Mouse (Mus musculus) natural killer cell, adult 2 months (primary cell): ENCODE data around the gene Mospd3.

ENCODE experiments used
- DNase-seq, 2 experiments: peaks; one replicate each; pipeline ENCODE4 v3.0.0; 2022; ENCODE audit warnings: low spot score in 2 of 2

Gene Mospd3

DNA sequence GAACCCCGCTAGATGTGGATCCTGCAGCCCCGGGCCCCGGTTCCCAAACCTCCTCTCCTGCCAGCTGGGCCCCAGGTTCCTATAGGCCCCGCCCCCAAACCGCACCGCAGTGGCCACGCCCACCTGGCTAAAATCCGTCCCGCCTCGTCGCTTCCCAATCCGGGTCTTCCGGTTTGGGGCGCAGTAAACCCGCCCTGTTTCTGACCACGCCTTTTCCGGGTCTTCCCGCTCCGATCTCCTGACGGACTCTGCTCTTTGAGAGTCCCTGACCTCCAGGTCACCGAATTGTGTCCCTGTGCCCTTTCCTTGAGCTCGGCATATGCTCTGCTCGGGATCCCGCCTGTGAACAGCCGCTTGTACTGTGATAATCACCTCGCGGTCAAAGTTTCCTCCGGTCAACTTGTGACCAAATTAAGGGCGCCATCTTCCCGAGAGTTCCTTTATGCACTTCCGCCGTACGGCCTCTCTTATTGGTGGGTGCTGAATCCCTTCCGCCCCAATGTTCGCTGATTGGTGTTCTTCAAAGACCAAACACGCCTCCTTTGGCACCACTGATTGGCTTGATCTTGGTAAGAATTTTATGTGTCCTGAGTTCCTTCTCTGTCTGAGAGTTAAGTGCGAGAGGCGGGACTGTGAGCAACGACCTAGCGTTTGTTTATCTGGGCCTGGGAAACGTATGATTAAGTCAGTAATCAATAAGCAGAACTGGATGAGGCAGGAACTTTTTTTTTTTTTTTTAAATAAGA, at the start of gene Mospd3:
TSS of gene Mospd3 (minus strand) at position 440 of the 746 bp plus-strand sequence.
- peak; percentile 96 for DNase-seq

GRCm38 (mm10) chr5:137649669-137650571, 49.1 kb upstream of the Mospd3 start:
- DNase-seq = no peak

- no peak for DNase-seq
These were observed 48.4 kb upstream of the Mospd3 start for GRCm38 (mm10) chr5:137649251-137649650.

DNA sequence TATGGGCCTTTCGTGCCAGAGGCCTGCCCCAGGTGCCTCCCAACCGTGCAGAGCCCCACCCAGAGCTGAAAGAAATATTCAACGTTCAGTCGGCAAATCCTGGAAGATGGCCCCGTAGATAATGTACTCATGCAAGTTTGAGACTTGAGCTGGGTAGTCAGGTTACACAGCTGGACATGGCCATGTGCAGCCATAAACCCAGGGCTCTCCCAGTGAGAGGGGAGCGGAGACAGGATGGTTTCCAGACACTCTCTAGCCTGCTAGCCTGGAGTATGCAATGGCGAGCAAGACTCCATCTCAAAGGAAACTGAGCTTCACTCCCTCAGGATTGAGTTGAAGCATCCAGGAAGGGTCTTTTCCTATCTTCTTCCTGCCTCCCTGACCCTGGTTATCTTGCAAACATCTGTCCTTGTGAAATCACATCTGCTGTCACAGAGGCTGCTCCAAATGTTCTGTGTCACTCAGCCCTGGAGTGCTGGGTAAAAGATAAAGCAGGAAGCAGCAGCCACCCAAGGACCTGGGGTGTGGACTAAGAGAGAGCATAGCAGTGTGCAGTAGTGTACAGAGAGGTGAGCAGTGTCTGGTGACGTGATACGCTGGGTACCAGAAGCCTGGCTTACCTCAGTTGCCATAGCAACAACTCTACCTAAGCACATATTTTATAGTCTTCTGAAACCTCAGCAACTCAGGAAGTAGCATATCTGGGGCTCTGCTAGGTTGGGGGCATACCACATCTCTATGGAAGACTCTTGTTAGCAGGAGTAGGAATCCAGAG, 47.2 kb upstream of the Mospd3 start:
- no peak for DNase-seq

DNA sequence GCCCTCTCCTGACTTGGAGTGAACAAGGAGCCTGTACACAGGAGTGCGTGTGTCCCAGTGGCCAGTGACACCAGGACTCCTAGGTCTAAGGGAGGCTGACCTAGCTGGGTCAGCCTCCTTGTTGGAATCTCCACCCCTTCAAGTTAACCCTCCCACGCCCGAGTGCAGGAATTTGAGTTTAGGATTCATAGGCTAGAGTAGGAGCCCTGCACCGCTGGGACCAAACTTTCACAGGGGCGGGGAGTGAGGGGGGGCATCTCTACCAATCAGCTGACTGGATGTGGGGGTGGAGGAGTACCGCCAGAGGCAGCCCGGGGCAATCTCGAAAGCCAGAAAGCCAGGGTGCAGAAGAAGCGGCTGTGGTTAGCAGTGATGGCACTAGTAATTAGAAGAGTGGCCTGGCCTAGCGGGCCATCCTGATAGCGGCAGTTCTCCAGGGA, 44.8 kb upstream of the Mospd3 start, which contains the start of gene Irs3:
TSS of gene Irs3 (minus strand) at position 63 of the 440 bp plus-strand sequence.
- no peak for DNase-seq

GRCm38 (mm10) chr5:137645091-137645651, 44.3 kb upstream of the Mospd3 start:
- DNase-seq = peak; percentile 24 to 58

GRCm38 (mm10) chr5:137644484-137644883, 43.6 kb upstream of the Mospd3 start:
- DNase-seq = no peak

DNA sequence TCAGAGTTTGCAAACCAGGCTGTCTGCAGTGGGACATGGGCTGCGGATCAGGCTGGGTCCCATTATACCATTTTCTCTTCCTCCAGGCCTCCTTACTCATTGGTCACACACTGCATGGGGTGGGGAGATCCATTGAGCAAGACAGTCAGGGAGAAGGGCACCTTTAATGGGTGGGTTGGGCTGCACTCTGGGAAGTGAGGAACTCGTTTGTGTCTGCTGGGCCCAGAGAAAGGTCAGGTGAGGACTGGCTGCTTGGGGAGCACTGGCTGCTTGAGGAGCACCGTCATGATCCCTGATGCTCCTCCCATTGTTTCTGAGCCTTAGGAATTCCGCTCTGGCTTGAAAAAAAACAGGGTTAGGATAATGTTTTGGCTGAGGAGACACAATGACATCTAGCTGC, 42.0 kb upstream of the Mospd3 start:
- no peak for DNase-seq

DNA sequence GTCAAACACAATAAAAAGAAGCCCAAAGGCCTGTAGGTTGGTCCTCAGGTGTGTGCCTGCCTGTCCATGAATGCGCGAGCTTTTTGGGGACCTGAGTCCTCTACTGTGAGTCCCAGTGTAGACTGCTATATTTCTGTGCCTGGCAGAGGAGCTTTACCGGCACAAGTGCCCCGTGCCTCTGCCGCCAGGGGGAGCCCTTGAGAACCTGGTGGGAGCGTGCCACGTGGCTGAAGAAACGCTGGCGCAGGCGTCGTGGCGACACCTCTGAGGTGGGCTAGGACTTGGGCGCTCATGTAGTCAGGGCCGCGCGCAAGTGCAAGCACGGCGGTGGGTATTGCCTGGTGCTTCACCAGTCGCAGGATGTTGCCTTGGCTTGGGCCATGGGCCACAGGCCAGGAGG, 40.2 kb upstream of the Mospd3 start, which contains the start of gene Sap25:
TSS of gene Sap25 (plus strand) at position 281 of the 400 bp plus-strand sequence.
- peak; percentile 18 to 29 for DNase-seq

DNA sequence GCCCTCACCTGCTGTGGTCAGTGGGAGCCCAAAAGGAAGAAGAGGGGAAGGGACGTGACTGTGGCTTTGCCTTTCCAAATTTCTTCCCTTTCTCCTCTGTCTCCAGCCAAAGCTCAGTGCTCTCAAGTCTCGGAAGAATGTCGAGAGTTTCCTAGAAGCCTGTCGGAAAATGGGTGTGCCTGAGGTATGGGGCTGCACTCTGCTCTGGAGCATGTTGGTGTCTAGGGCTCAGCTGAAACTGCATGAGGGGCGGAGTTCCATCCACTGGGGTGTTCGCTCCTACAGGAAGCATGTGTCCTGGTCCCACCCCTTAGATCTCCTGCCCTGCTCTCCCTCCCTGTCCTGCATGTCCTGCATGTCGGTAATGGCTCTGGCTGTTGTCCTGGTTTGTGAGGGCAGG, 38.6 kb upstream of the Mospd3 start:
- no peak for DNase-seq

DNA sequence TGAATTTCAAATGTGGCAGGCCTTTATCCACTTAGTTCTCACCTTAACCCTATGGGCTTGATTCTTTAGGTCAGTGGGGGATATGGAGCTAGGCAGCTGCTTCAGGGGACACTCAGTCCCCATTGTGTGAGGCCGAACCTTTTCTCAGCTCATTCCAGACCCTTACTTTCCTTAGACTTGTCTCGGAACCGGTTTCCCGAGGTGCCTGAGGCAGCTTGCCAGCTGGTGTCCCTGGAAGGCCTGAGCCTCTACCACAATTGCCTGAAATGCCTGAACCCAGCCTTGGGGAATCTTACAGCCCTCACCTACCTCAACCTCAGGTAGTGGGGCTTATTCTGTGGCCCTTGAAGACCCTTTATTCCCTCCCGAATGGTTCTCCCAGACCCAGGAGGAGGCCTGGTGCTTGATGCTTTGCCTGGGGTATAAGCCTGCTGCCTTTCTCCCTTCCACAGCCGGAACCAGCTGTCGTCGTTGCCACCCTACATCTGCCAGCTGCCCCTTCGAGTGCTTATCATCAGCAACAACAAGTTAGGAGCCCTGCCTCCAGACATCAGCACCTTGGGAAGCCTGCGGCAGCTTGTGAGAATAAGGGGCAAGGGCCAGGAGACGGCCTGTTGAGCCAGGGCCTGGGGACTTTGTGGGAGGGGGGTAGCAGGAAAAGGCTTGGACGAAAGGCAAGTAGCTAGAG, 32.7 kb upstream of the Mospd3 start:
- no peak for DNase-seq

GRCm38 (mm10) chr5:137631591-137631990, 30.7 kb upstream of the Mospd3 start:
- DNase-seq = peak; percentile 61 to 78

DNA sequence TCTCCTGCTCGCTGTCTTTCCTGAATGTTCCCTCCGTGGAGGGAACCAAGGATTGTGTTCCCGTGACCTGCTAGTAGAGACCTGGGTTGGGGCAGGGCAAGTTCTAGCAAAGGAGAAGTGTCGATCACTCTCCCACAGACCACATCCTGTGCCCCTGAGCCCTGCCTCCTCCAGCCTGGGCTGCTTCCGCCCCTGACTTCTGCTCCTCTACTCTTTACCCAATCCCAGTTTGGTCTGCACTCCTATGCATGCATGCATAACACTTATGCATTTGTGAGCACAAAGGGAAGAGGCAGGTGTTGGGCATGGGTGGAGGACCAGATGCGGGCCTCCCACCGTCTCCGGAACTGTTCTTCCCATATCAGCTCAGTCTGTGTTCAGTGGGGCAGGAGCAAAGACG, 30.3 kb upstream of the Mospd3 start:
- DNase-seq = peak; percentile 81 to 82

DNA sequence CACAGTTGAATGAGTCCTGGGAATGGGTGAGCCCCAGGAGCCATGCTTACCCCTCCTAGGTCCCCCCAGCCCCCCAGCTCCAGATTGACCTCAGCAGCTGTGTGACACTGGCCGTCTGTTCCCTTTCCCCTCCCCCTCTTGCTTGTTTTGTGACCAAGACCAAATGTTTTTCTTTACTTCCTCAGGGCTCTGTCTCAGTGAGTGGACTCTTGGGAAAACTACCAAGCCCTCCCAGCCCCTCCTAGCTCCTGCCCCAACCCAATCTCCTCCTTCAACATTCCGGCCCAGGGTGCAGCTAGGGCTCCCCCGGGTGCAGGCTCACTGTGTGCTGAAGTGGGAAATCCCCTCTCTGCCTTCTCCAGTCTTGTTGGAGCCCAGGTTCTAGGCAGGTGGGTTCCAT, 29.7 kb upstream of the Mospd3 start:
- peak; percentile 15 to 18 for DNase-seq

- peak; percentile 23 to 28 for DNase-seq
These were observed 29.2 kb upstream of the Mospd3 start for GRCm38 (mm10) chr5:137629906-137630545.

GRCm38 (mm10) chr5:137629306-137629721, 28.5 kb upstream of the Mospd3 start:
- no peak for DNase-seq

DNA sequence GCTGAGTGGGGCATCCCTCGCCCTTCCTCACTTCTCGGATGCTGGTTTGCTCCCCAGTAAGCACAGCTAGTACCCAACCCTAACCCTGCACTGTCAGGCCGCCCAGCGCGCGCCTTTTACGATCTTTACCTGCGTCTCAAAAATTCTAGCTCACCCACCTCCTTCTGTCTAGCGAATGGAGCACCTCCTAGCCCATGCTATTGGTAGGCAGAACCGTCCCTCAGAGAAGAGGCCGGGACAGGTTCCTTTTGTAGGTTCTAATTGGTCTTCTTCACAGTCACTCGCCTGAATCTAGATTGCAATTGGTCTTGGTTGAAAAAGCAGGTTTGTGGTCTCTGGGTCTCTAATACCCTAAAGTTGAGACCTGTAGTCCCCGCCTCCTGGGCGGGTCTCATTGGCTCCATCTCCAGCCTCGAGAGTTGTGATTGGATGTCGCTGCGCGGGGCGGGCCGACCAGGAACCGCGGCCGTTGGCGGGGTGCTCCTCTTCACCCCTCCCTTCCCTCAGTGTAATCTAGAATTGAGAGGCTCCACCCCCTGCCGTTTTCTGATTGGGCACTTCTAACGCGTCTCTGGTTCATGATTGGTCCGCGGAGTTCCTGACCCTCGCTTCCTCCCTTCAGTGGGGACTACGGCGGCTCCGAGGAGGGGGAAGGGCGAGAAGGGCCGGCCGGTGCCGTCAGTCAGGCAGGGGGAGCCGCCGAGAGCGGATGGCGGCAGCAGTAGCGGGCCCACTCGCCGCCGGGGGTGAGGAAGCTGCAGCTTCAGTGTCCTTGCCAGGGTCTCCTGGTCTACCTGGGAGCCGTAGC, 27.8 kb upstream of the Mospd3 start, which contains the start of the genes Fbxo24, Lrch4 and Gm20605:
TSS of gene Fbxo24 (minus strand) at position 505 of the 808 bp plus-strand sequence.
TSS of gene Lrch4 (plus strand) at position 624 of the 808 bp plus-strand sequence.
TSS of gene Gm20605 (plus strand) at position 678 of the 808 bp plus-strand sequence.
- DNase-seq = peak; percentile 99 to 100

DNA sequence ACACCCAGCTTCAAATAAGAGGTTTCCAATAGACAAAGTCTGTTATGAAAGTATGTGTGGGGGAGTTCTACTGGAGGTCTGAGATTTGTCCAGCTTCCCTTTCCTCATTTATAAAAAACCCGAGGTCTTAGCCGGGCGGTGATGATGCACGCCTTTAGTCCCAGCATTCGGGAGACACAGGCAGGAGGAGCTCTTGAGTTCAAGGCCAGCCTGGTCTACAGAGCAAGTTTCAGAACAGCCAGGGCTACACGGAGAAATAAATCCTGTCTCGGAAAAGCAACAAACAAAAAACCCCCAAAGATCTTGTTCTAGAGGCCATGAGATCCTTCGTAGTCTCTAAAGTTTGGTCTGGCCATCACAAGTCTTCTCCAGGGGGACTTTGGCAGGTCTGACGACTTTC, 27.1 kb upstream of the Mospd3 start:
- peak in 1 of 2 experiments; percentile 10 for DNase-seq

DNA sequence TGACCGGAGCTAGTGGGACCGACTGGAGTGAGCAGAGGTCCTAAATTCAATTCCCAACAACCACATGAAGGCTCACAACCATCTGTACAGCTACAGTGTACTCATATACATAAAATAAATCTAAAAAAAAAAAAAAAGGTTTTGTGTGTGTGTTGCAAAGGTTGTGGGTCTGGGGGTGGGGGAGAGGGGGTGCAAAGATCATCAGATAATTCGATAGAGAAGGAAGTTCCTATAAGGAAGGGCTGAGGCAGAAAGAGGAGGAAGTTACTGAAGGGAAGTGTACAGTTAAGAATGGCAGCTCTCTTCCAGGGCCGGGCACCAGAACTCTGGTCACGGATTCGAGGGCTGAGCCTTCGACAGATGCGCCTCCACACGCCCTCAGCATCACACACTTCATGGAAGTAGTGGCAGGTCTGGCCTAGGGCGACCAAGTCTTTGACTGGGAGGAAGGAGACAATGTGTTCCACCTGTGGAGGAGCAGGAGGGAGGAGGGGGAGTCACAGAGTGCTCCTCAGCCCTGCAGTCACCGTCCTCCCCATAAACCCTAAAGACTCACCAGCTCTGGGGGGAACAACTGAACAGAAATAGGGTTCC, 23.2 kb upstream of the Mospd3 start:
- no peak for DNase-seq
